Mouse (Mus musculus) spleen, adult 18-20 months (tissue): ENCODE data around the gene Gm10031.
"Not testable (repeated sequence)": the region's sequence is repeated elsewhere in the genome, so short reads cannot be mapped to it uniquely, and the experiment has no call there.

ENCODE experiments used
- DNase-seq, 2 experiments: peaks; one replicate each; pipeline ENCODE4 v3.0.0; 2022; ENCODE audit warnings: mixed read lengths in 2 of 2

The Gm10031 gene

DNA sequence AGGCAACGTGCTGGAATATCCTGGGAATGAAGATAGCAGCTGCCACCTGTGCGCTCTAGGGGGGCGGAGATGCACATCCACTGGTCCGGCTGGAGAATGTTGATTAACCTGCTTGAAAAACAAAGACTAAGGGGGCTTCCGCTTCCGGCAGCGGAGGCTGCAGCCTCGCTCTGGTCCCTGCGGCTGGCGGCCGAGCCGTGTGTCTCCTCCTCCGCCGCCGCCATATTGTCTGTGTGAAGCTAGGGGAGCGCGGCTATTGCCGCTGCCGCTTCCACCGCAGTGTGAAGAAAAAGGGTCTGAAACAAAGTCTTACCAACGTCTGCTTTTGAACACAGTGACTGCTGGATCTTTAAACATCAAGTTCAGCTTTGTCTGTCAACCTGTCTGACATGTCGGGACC, at the start of gene Gm10031:
Gene Gm10031, plus strand, starts transcription at position 171 of the 400 bp plus-strand sequence.
- not testable (repeated sequence) for DNase-seq

DNA sequence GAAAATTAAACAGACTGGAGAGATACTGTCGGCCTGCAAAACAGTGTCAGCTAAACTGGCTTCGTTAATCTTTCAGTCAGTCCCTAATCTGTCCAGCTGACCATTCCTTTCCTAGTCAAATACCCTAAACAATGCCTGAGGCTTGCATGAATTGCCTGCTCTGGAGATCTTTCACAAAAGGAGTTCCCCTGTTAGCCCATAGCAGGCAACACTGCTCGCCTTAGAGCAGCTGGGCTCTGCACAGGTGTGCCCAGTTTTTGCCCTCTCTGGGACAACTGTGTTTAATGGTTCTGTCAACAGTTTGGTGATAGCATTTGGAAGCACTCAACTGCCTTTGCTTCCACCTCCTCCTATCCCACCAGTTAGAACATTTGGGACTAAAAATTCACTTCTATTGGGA, 49.0 kb upstream of the Gm10031 start:
- DNase-seq = no peak

DNA sequence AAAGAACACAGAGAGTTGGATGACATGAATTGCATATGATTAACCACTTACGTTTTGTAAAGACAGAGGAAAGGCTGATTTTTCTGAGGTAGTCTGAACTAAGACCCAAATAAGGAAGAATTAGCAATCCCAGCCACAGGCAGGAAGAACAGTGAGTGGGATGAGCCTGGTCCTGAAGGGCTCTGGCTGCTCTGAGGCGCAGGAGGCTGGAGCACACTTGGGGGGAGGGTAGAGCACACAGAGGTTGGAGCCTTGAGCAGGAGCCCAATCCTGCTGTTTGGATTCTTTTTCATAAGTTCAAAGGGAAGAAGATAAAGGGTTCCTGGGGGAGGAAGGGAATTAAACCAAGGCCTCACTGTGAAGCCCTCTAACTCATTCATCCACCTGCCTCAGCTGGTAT, 47.8 kb upstream of the Gm10031 start:
- DNase-seq = no peak

DNA sequence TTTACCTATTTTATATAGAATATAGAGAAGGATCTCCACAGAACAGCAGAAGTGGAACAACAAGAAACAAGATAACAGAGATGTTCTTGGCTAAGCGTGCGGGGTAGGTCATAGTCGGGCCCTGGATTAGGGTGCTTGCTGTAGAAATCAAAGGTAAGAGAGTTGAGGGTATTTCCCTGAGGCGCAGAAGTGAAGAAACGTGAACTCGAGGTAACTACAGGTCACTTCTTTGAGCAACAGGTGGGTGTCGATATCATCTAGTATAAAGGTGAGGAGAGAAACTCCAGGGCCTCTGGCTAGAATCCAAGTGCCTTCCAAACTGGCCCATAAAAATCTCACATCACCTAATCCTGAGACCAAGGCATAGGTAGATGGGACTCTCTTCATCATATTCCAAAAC, 47.3 kb upstream of the Gm10031 start:
- DNase-seq = no peak

DNA sequence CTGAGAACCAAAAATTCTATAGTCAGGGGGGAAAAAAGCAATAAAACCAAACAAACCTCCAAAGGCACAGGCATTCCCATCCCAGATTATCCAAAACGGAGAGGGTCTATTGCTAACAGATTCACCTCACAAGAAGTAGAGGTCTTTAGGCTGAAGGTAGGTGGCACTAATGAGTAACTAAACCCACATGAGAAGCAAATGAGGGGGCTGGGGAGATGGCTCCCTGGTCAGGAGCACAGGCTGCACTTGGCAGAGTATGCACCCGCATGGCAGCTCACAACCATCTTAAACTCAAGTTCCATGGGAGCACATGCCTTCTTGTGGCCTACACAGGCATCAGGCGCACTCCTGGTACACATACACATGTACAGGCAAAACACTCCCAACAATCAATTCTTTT, 42.0 kb upstream of the Gm10031 start:
- no peak for DNase-seq

DNA sequence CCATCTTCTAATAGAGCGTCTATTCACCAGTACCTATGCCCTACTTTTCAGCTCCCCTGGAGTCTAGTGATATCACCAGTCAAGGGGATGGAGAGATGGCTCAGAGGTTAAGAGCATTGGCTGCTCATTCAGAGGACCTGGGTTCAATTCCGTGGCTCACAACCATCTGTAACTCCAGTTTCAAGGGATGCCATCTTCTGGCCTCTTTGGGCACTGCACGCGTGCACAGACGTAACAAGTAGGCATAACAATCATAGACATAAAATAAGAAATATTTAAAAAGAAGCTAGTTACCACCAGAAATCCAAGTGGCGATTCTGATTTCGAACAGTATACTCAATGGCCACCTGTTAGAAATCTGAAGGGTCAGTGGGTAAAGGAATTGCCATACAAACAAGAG, 36.3 kb upstream of the Gm10031 start:
- DNase-seq = no peak

DNA sequence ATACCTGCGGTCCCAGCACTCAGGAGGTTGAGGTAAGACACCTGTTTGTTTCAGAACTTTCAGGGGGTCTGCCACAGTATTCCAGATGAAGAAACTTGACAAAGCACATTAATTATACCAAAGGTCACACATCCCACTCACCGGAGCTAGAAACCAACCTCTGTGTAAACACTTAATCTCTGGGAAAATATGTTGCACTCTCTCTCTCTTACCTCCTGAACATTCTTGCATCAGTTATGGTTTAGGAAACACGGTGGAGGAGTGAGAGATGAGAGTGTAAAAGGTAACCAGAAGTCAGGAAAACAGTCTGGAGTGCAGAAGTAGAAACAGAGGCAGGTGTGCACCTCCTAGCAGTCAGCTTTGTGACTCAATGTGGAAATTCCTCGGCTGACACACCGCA, 35.8 kb upstream of the Gm10031 start:
- no peak for DNase-seq

DNA sequence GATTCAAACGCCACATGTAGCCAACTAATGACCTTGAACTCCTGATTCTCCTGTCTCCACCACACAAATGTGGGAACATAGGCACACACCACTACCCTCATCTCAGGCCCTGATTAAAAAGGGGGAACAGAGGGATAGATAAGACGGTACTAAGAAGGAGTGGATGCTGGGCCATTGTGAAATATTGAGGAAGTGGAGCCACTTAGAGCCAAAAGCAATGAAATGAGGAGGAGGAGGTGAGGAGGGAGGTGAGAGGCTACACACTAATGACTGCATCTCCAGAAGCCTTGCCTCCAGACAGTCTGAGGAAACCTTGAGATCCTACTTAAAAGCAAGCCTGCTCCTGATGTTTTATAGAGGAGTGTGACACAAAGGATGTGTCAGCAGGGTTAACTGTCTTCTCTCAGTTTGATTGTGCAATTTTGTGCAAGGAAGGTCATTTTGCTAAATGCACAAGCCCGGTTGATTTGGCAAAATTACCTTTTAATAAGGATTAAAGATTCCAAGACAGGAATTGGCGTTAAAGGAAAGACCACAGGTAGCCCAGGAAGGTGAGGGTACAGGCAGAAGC, 32.5 kb upstream of the Gm10031 start:
- DNase-seq = no peak

DNA sequence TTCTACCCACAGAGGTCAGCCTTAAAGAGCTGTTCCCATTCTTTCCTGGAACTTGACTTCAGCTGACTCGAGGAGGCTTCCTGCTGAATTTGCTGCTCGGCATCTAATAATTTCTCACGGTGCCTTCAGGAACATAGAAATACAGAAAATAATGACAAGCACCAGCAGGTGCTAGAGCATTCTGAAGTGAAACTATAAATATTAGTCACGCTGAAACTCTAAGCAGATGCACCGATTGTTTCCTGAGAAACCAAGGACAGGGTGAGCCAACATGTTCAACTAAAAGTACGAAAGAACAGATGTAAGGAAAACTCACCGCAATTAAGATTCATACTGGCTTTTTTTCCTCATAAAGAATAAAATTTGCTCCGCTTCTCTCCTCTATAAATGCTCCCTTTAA, 28.8 kb upstream of the Gm10031 start:
- no peak for DNase-seq

DNA sequence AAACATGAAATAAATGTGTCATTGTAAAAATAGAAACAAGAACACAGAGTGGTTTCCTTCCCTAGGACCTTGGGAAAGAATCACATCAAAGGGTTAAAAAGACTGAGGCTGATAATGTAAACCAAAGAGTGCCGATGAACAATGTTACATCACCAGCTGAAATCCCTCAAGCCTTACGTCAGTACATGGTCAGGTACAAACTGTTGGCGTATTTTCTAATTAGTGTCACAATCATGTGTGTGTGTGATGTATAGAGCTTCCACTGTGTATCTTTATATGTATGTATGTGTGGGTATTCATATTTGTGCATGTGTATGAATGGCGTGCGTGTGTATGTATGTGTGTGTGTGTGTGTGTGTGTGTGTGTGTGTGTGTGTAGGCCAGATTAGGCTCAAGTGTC, 26.9 kb upstream of the Gm10031 start:
- no peak for DNase-seq

DNA sequence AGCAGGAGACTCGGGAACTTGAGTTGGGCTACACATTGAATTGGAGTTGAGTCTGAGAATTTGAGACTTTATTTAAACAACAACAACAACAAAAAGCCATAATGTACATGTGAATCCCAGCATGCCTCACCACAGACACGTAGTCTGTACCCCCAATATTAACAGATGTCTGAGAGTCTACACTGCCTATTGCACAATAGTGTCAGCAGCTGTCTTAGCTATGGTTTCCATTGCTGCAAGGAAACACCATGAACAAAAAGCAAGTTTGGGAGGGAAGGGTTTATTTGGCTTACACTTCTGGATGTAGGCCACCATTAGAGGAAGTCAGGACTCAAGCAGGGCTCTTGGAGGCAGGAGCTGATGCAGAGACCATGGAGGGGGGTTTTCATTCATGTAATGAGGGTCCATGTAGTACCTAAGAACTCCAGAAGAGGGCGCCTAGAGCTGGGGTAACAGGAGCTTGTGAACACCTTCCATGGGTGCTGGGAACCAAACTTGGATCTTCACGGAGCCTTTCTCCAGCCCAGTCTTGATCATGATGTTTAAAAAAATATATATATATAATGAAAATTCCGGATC, 18.8 kb upstream of the Gm10031 start:
- no peak for DNase-seq

DNA sequence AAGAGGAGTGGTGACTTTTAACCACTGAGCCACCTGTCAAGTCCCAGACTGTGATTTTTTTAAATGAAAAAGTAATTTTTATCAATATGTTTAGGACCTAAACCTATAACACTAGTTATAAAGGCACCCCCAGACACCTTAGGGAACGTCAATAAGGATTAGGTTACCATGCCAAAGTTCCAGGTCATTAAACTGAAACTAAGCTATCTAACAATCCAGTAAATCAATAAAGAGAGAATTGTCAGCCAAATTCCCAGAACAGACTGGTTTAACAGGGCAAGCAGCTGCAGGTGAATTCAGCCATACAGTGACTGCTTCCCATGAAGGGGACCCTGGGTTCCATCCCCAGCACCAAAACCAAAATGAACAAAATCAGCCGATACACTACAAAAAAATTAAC, 17.9 kb upstream of the Gm10031 start:
- no peak for DNase-seq

DNA sequence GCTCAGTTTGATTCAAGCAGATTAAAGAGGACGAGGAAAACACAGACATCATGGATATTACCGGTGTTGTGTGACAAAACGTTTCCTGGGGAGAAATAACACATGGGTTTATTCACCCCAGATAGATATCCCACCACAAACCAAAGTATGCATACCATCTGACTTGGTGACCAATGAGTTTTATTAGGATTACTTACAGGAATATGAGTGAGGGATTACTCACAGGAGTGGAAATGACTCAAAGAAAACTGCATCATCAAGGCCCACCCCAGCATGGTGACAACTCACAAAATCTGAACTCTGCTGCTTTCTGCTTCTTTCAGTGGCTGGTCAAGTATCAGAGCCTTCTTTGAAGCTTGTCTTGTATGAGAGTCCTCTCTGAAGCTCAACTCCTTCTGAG, 16.1 kb upstream of the Gm10031 start:
- no peak for DNase-seq

DNA sequence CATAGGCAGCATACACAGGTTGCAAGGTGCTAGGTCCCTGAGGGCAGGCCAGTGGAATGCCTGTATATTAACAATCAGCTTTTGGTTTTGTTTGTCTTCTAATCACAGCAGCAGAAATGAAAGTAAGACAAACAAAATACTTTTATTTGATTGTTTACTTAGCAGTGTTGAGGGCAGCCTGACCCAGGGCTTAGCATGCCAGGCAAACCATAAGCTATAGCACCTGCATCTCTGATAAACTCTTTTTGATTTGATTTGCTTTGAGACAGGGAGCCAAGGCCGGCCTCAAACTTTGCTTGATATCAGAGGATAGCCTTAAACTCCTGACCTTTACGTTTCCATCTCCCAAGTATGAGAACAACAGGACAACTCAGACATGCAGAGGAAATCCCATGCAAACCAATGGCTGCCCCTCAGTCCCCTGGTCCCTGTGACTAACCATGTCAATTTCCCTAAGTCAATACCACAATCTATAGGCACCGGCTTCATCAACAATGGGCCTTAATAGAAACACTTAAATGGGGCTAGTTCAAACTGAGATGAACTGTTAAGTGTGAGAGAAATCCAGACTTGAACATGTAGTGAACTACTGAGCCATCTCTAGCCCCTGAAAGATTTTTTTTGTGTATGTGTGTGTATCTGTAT, 3.6 kb upstream of the Gm10031 start:
- DNase-seq = no peak

DNA sequence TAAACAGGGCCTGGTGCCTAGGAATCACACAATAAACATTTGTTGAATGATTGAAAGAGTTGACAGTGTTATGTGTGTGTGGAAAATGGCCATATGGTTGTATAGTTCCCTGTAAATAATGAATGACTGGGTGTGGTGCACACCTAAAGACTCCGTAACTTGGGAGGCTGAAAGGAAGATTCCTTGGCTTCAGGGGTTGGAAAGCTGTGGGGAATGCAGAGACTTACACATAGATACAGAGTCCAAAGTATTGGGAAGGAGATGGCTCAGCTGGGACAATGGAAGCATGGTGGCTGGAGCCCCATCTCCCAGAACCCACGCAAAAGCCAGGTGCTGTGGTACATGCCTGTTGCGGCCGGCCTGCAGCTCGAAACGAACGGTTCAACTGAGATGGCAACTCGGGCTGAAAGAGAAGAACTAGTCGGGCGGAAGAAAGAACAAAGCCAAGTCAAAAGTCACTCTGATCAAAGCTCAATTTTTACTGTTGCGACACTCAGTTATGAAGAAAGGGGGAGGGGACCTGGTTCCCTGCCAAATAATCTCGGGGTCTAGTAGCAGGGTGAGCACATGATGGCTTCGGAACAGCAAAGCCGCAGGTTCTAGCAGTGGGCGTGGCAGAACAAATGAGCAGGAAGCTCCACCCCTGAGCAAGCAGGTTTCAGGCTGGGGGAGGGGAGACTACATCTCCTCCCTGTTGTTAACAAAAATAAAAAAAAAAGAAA, 1.9 kb upstream of the Gm10031 start:
- peak; percentile 11 to 41 for DNase-seq

DNA sequence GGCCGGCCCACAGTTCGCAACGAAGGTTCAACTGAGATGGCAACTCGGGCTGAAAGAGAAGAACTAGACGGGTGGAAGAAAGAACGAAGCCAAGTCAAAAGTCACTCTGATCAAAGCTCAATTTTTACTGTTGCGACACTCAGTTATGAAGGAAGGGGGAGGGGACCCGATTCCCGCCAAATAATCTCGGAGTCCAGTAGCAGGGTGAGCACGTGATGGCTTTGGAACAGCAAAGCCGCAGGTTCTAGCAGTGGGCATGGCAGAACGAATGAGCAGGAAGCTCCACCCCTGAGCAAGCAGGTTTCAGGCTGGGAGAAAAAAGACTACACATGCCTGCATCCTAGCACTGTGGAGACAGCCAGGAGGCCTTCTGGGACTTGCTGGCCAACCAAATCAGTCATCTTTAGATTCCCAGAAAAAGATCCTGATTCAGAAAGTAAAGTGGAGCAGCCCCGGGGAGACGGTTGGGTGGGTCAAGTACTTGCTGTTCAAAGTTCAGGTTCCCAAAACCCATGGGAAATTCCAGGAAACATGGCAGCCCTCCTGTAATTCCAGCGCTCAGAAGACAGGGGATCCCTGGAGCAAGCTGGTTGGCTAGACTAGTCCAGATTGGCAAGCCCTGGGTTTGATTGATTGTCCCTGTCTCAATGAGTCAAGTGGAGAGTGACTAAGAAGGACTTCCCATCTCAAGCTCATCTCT, 8.8 kb downstream of the Gm10031 start:
- DNase-seq = not testable (repeated sequence)

DNA sequence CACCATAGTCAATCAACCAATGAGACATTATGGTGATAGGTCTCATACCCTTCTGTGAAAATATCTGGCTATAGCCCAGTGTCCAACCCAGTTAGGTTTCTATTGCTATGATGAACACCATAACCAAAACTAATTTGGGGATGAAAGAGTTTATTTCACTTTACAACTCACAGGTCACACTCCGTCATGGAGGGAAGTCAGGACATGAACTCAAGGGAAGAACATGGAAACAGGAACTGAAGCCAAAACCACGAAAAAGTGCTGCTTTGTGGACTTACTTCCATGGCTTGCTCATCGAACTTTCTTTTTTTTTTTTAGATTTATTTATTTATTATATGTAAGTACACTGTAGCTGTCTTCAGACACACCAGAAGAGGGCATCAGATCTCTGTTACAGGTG, 9.7 kb downstream of the Gm10031 start:
- no peak for DNase-seq

DNA sequence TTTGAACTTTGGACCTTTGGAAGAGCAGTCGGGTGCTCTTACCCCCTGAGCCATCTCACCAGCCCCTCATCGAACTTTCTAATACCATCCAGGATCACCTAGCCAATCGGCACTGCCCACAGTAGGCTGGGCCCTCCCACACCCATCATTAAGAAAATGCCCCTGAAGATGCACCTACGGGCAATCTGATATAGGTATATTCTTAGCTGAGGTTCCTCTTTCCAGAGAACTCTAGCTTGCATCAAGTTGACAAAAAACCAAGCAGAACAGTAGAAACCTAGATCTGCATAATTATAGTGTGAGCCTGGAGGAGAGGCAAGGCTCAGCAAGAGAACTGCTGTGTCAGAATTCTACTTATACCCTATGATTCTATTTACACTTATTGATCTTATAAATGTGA, 10.1 kb downstream of the Gm10031 start:
- DNase-seq = no peak

DNA sequence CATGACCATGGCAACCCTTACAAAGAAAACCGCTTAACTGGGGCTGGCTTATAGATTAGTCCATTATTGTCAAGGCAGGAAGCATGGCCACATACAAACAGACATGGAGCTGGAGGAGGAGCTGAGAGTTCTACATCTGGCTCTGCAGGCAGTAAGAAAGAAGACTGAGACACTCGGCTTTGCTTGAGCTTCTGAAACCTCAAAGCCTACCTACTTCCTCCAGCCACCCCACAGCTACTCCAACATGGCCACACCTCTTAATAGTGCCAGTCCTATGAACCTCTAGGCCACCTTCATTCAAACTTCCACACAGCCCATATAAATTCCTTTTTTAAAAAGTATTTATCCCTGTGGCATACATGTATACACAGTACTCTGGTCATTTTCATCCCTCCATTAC, 13.2 kb downstream of the Gm10031 start:
- no peak for DNase-seq

DNA sequence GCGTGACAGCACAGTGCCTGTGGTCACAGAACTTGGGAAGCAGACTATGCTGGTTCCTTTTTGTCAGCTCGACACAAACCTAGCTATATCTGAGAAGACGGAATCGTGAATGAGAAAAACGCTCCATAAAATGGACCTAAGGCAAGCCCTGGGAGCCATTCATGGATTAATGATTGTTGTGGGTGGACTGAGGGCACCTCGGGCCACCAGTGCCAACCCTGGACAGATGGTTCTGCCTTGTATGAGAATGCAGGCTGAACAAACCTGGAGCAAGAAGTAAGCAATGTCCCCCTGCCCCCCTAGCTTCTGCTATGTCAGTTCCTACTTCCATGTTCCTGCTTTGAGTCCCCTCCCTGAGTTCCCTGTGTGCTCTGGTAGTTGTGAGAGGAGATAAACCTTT, 13.9 kb downstream of the Gm10031 start:
- no peak for DNase-seq

DNA sequence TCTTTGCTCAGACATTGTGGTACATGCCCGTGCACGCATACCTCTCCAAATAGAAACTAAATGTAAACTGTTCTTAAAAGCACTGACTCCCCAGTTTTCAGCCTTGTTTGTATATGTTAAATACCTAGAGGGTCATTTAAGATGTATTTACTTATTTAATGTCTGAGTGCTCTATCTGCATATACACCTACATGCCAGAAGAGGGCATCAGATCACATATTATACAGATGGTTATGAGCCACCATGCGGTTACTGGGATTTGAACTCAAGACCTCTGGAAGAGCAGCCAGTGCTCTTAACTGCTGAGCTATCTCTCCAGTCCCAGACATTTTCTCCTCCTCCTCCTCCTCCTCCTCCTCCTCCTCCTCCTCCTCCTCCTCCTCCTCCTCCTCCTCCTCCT, 14.6 kb downstream of the Gm10031 start:
- no peak for DNase-seq

DNA sequence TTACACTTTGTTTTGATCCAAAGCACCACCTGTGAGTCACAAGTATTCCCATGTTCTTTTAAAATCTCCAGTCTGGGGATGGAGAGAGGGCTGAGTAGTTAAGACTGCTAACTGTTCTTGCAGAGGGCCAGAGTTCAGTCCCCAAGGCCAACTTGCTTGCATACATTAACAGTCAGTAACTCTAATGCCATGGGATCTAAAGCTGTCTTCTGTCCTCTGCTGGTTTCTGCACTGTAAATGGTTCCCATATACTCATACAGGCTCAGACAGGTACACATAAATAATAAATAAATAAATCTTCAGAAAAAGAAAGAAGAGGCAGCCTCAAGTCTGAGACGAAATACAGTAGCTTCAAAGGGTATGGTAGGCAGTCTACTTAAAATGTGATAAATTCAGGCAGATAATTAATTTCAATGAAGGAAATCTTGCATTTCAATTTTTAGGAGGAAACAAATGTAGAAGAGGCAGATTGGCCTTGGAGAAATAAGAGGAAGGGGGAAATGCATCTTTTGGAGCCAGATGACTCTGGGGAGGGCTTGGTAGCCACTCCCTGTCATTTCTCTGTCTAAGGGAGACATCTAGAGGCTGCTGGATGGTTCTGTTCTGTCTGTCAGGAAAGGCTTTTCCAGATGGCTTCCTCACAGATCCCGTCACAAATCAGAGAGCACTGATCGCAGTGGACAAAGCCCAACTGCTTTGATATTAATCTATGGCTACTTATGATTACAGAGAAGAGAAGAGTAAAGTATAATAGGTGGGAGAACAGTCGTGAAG, 16.2 kb downstream of the Gm10031 start:
- DNase-seq = no peak

DNA sequence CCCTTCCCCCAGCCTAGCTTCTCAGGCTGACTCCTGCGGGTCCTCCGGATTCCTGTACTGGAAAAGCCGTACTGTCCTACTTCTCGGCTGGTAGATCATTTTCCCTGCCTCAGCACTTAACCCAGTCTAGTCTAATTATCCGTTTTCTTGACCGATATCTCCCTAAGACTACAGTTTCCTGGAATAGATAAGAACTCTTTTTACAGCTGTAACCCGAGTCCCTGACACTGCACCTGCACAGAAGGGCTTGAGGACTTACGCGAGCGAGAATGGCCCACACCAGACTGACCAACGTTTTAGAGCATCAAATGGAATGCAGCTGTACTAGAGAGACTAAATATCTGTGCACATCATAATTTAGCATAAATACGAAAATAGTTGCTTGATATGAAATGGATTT, 20.2 kb downstream of the Gm10031 start:
- DNase-seq = no peak
